Mouse (Mus musculus): Measurements from ENCODE around the gene S100a10. TPM values are rescaled to one million over a fixed set of nuclear protein-coding genes. Genes with fewer than 3 reads are reported as not detected.

The S100a10 gene
- polyA plus RNA-seq (2015; fragmentation: Nextera tagmentation; extraction: Ambion mirVana), result 198 and 202 TPM in 2 replicates

DNA sequence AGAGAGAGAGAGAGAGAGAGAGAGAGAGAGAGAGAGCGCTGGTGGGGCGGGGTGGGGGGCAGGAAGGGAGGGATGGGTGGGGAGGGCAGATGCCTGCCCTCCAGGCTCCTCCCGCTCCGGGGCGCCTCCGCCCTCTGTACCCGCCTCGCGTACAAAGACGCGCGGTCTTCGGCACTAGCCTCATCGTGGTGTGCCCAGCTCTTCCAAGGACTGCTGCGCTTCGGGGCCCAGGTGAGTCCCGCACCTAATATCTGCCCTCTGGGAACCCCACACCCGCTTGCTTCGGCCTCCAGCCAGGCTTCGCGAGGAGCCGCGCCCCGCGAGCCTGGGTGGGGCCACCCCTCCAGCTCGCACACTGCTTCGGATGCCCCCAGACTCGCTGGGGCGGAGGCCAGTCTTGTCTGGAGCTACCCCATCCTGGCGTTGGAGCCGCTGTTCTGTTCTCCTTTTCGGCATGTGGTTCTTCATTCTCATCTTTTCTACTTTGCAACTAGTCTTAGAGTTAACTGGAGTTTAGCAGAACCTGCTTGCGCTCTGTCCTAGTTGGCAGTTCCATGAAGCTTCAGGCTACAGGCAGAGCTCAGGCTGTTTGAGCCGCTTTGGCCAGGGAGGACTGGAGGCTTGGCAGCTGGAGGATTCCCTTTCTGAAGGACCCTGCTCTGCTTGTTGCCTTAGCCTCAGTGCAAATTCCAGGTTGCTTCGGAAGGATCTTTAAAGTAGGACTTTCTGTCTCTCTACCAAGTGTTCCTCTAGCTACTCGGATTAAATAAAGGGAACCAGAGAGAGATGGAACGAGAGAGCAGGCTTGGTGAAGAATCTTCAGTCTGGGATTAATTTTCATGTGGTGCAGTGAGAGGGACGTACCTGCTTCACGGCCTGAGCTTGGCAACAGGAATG lies at the start of gene S100a10:
Gene S100a10 (plus strand): TSS at position 100 of the 897 bp plus-strand sequence.
- H3K27ac ChIP-seq (ENCODE audit: low read depth, low read length), result peak within 1 kb of the TSS; percentile 80

GRCm38 (mm10) chr3:93505960-93506863 lies 48.7 kb upstream of the S100a10 start:
- ATAC-seq, result 0 out of 2 replicates have a peak, but pooled peaks have one; percentile 20
- H3K4me2 ChIP-seq (ENCODE audit: low read length), result peak overlapping the region; percentile 14; the same call in 1 of the 2 replicates
- 41% methylated on average over 30 of the region's 30 CpGs for WGBS

More for the DNA sequence above, at the start of gene S100a10:
- peak; percentile 88 for ATAC-seq
- no peaks in the 10 kb centered on the region for H3K9me3 ChIP-seq (ENCODE audit: control insufficient read depth, low read length)
- no peaks in the 10 kb centered on the region for H3K36me3 ChIP-seq (ENCODE audit: control insufficient read depth, insufficient read depth, low read length)
- H3K27me3 ChIP-seq (replicated peaks; ENCODE audit: control insufficient read depth, insufficient read depth, low read length), result no peaks in the 10 kb centered on the region; the same call in 1 of the 2 replicates
- H3K9ac ChIP-seq (ENCODE audit: low read depth, low read length), result peak within 1 kb of the TSS; percentile 71
- peak within 1 kb of the TSS; percentile 58 for H3K4me3 ChIP-seq (ENCODE audit: low read length)
- H3K4me1 ChIP-seq (ENCODE audit: control insufficient read depth, insufficient read depth, low read depth, low read length), result peaks cover 4% of the 10 kb centered on the region; the same call in 1 of the 2 replicates
- H3K4me2 ChIP-seq (ENCODE audit: low read length), result peak within 1 kb of the TSS; percentile 96
- WGBS, result 2% methylated on average over 36 of the region's 39 CpGs

GRCm38 (mm10) chr3:93506881-93507325 lies 48.0 kb upstream of the S100a10 start:
- H3K27ac ChIP-seq (ENCODE audit: low read depth, low read length), result no peak overlapping the region
- no peaks in the 10 kb centered on the region for H3K27me3 ChIP-seq (replicated peaks; ENCODE audit: control insufficient read depth, insufficient read depth, low read length)
- 74% methylated on average over 5 of the region's 5 CpGs for WGBS
- ATAC-seq, result no peak
- H3K36me3 ChIP-seq (ENCODE audit: control insufficient read depth, insufficient read depth, low read length), result no peaks in the 10 kb centered on the region
- no peaks in the 10 kb centered on the region for H3K4me1 ChIP-seq (ENCODE audit: control insufficient read depth, insufficient read depth, low read depth, low read length)
- no peaks in the 10 kb centered on the region for H3K9me3 ChIP-seq (ENCODE audit: control insufficient read depth, low read length)
- H3K4me3 ChIP-seq (ENCODE audit: low read length), result no peak overlapping the region
- H3K4me2 ChIP-seq (ENCODE audit: low read length), result no peak overlapping the region
- H3K9ac ChIP-seq (ENCODE audit: low read depth, low read length), result no peak overlapping the region

More at GRCm38 (mm10) chr3:93505960-93506863, 48.7 kb upstream of the S100a10 start:
- no peak overlapping the region for H3K27ac ChIP-seq (ENCODE audit: low read depth, low read length)
- no peaks in the 10 kb centered on the region for H3K9me3 ChIP-seq (ENCODE audit: control insufficient read depth, low read length)
- no peaks in the 10 kb centered on the region for H3K27me3 ChIP-seq (replicated peaks; ENCODE audit: control insufficient read depth, insufficient read depth, low read length)
- H3K4me1 ChIP-seq (ENCODE audit: control insufficient read depth, insufficient read depth, low read depth, low read length), result no peaks in the 10 kb centered on the region
- no peaks in the 10 kb centered on the region for H3K36me3 ChIP-seq (ENCODE audit: control insufficient read depth, insufficient read depth, low read length)
- H3K4me3 ChIP-seq (ENCODE audit: low read length), result no peak overlapping the region
- no peak overlapping the region for H3K9ac ChIP-seq (ENCODE audit: low read depth, low read length)

DNA sequence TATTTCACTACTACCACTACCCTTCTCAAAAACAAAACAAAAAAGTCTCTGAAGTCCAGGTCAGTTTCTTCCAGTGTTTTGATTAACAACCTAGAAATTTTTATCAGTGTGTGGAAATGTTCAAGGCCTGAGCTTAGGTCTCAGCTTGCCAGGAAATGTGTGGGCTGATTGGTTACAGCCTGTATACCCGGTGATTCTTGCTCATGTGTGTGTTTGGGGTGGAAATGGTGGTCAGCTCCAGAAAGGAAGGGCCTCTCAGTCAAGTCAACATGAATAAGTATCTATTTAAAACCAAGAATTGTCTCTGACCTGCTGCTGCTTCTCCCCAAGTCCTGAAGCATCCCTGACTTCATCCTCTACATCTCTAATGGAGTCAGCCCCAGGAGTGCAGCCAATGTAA lies 45.6 kb upstream of the S100a10 start:
- no peaks in the 10 kb centered on the region for H3K36me3 ChIP-seq (ENCODE audit: control insufficient read depth, insufficient read depth, low read length)
- no peak overlapping the region for H3K9ac ChIP-seq (ENCODE audit: low read depth, low read length)
- no peaks in the 10 kb centered on the region for H3K9me3 ChIP-seq (ENCODE audit: control insufficient read depth, low read length)
- ATAC-seq, result no peak
- no peaks in the 10 kb centered on the region for H3K4me1 ChIP-seq (ENCODE audit: control insufficient read depth, insufficient read depth, low read depth, low read length)
- 81% methylated on average over 1 of the region's 1 CpGs for WGBS
- H3K4me2 ChIP-seq (ENCODE audit: low read length), result no peak overlapping the region
- H3K27ac ChIP-seq (ENCODE audit: low read depth, low read length), result no peak overlapping the region
- H3K27me3 ChIP-seq (replicated peaks; ENCODE audit: control insufficient read depth, insufficient read depth, low read length), result no peaks in the 10 kb centered on the region
- no peak overlapping the region for H3K4me3 ChIP-seq (ENCODE audit: low read length)

- Histone ChIP-seq H3K4me1 (ENCODE audit: control insufficient read depth, insufficient read depth, low read depth, low read length) (no peaks in the 10 kb centered on the region), H3K27ac (ENCODE audit: low read depth, low read length) (no peak overlapping the region), H3K4me2 (ENCODE audit: low read length) (no peak overlapping the region), H3K27me3 (replicated peaks; ENCODE audit: control insufficient read depth, insufficient read depth, low read length) (no peaks in the 10 kb centered on the region), H3K9me3 (ENCODE audit: control insufficient read depth, low read length) (no peaks in the 10 kb centered on the region), H3K9ac (ENCODE audit: low read depth, low read length) (no peak overlapping the region), H3K36me3 (ENCODE audit: control insufficient read depth, insufficient read depth, low read length) (no peaks in the 10 kb centered on the region), H3K4me3 (ENCODE audit: low read length) (no peak overlapping the region)
- 88% methylated on average over 1 of the region's 1 CpGs for WGBS
- no peak for ATAC-seq
Measured at GRCm38 (mm10) chr3:93511036-93511435, 43.8 kb upstream of the S100a10 start.

DNA sequence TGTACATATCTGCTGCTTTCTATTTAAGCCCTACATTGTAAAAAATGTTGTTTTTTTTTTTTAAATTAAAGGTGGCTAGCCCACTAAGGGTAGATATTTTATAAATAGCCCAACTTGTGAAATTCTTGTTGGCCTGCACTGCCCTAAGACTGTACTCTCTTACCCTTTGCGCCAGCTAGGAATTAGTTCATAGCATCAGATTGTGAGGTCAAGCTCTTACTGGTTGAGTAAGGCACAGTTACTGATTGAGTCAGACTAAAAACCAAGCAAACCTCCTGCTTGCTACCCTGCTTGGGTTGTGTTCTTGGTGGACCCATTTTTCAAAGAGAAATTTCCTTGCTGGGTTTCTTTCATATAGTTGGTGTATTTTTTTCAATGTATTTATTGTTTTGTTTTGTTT lies 43.1 kb upstream of the S100a10 start:
- ATAC-seq, result no peak
- H3K4me1 ChIP-seq (ENCODE audit: control insufficient read depth, insufficient read depth, low read depth, low read length), result no peaks in the 10 kb centered on the region
- H3K9me3 ChIP-seq (ENCODE audit: control insufficient read depth, low read length), result no peaks in the 10 kb centered on the region
- H3K4me2 ChIP-seq (ENCODE audit: low read length), result no peak overlapping the region
- H3K9ac ChIP-seq (ENCODE audit: low read depth, low read length), result no peak overlapping the region
- H3K27ac ChIP-seq (ENCODE audit: low read depth, low read length), result no peak overlapping the region
- WGBS, result 97% methylated on average over 1 of the region's 1 CpGs
- no peaks in the 10 kb centered on the region for H3K27me3 ChIP-seq (replicated peaks; ENCODE audit: control insufficient read depth, insufficient read depth, low read length)
- no peaks in the 10 kb centered on the region for H3K36me3 ChIP-seq (ENCODE audit: control insufficient read depth, insufficient read depth, low read length)
- H3K4me3 ChIP-seq (ENCODE audit: low read length), result no peak overlapping the region

DNA sequence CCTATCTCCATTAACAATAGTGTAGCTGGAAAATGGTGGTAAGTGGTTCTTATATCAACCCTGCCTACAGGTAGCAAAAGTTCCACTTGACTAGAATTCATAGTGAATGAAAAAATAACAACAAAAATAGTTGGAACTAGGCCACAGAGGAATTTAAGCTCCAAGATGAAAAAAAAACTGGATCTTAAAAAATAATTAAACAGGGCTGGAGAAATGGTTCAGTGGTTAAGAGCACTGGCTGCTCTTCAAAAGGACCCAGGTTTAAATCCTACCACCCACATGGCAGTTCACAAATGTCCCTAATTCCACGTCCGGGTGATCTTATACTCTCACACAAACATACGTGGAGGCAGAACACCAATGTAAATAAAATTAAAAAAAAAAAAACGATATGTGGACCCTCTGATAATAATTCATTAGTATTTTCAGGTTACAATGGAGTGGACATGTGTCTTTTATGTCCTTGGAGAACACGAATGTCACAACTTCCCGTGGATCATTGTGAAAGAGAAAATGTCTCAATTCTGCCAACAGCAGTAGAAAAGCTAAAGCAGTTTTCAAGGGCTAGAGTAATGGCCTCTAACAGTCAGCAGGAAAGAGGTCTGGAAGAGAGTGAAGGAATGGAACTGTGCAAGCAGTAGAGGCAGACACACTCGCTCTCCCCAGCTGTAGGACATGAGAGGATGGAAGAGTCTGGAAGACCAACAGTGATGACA lies 42.3 kb upstream of the S100a10 start:
- no peak for ATAC-seq
- Histone ChIP-seq H3K36me3 (ENCODE audit: control insufficient read depth, insufficient read depth, low read length) (no peaks in the 10 kb centered on the region), H3K27me3 (replicated peaks; ENCODE audit: control insufficient read depth, insufficient read depth, low read length) (no peaks in the 10 kb centered on the region), H3K4me1 (ENCODE audit: control insufficient read depth, insufficient read depth, low read depth, low read length) (no peaks in the 10 kb centered on the region), H3K9me3 (ENCODE audit: control insufficient read depth, low read length) (no peaks in the 10 kb centered on the region), H3K4me3 (ENCODE audit: low read length) (no peak overlapping the region), H3K27ac (ENCODE audit: low read depth, low read length) (no peak overlapping the region), H3K4me2 (ENCODE audit: low read length) (no peak overlapping the region), H3K9ac (ENCODE audit: low read depth, low read length) (no peak overlapping the region)
- 78% methylated on average over 7 of the region's 7 CpGs for WGBS

DNA sequence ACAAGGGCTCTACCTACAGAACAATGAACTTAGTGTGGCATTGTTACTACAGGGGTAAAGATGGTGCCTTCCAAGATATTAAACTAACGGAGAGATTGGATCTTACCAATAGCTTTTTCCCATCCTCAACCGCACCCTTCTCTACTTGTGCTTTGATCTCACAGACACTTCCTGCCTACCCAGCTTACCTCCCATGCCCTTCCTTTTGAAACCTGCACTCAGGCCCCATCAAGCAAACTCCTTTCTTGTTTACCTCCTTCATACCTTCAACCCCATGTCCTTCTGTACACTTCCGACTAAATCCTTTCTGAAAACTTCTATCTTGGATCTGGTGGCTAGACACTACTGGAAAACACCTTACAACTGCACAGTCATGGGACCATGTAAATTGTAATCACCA lies 40.3 kb upstream of the S100a10 start:
- WGBS, result 96% methylated on average over 3 of the region's 3 CpGs
- no peak for ATAC-seq
- Histone ChIP-seq H3K27ac (ENCODE audit: low read depth, low read length) (no peak overlapping the region), H3K36me3 (ENCODE audit: control insufficient read depth, insufficient read depth, low read length) (no peaks in the 10 kb centered on the region), H3K9ac (ENCODE audit: low read depth, low read length) (no peak overlapping the region), H3K27me3 (replicated peaks; ENCODE audit: control insufficient read depth, insufficient read depth, low read length) (no peaks in the 10 kb centered on the region), H3K4me3 (ENCODE audit: low read length) (no peak overlapping the region), H3K9me3 (ENCODE audit: control insufficient read depth, low read length) (no peaks in the 10 kb centered on the region), H3K4me2 (ENCODE audit: low read length) (no peak overlapping the region), H3K4me1 (ENCODE audit: control insufficient read depth, insufficient read depth, low read depth, low read length) (no peaks in the 10 kb centered on the region)

Measured in hindbrain, embryonic 16.5 days (tissue).